Mouse (Mus musculus): ENCODE results near the gene Rpl41. TPM values are rescaled to one million over a fixed set of nuclear protein-coding genes. Genes with fewer than 3 reads are reported as not detected.

Rpl41 gene
- total and polyA plus RNA-seq, 3 experiments, result 867 to 1,598 (median 1,453) TPM

- intact Hi-C loops (cut with DNase I), result no loop called here
- Histone ChIP-seq H3K27ac (no peak overlapping the region), H3K4me1 (ENCODE audit: control insufficient read depth, insufficient read depth, low read length) (no peaks in the 10 kb centered on the region), H3K79me2 (replicated peaks; ENCODE audit: control insufficient read depth, insufficient read depth, low read length) (no peaks in the 10 kb centered on the region), H3K4me3 (no peak overlapping the region), H3K36me3 (ENCODE audit: control insufficient read depth, insufficient read depth, low read length) (no peaks in the 10 kb centered on the region), H3K27me3 (ENCODE audit: control insufficient read depth, insufficient read depth, low read length) (no peaks in the 10 kb centered on the region), H3K9ac (ENCODE audit: low read depth, low read length) (no peak overlapping the region)
- WGBS, result 59% methylated on average over 6 of the region's 6 CpGs
- no peak for DNase-seq
- no peak for TF ChIP-seq CTCF (IDR thresholded peaks at IDR 0.05)
- no peak for TF ChIP-seq EP300 (IDR thresholded peaks at IDR 0.05; ENCODE audit: insufficient read depth, low read depth, low read length)
- TF ChIP-seq POLR2A (IDR thresholded peaks at IDR 0.05; ENCODE audit: insufficient read depth, low read depth, low read length), result no peak
Observed at GRCm38 (mm10) chr10:128516677-128517076, 32.4 kb downstream of the Rpl41 start.

- whole genome bisulfite sequencing, result 81% methylated on average over 20 of the region's 20 CpGs
Observed at GRCm38 (mm10) chr10:128516029-128516428, 33.1 kb downstream of the Rpl41 start.

GRCm38 (mm10) chr10:128515044-128515443 lies 34.1 kb downstream of the Rpl41 start:
- no peak for TF ChIP-seq CTCF (IDR thresholded peaks at IDR 0.05)
- TF ChIP-seq POLR2A (IDR thresholded peaks at IDR 0.05; ENCODE audit: insufficient read depth, low read depth, low read length), result no peak
- TF ChIP-seq EP300 (IDR thresholded peaks at IDR 0.05; ENCODE audit: insufficient read depth, low read depth, low read length), result no peak
- H3K4me3 ChIP-seq, result no peak overlapping the region
- no peaks in the 10 kb centered on the region for H3K4me1 ChIP-seq (ENCODE audit: control insufficient read depth, insufficient read depth, low read length)
- H3K27ac ChIP-seq, result no peak overlapping the region
- 82% methylated on average over 4 of the region's 4 CpGs for WGBS
- DNase-seq, result no peak
- H3K27me3 ChIP-seq (ENCODE audit: control insufficient read depth, insufficient read depth, low read length), result no peaks in the 10 kb centered on the region
- no peak overlapping the region for H3K9ac ChIP-seq (ENCODE audit: low read depth, low read length)
- intact Hi-C loops (cut with DNase I), result no loop called here
- no peaks in the 10 kb centered on the region for H3K36me3 ChIP-seq (ENCODE audit: control insufficient read depth, insufficient read depth, low read length)
- no peaks in the 10 kb centered on the region for H3K79me2 ChIP-seq (replicated peaks; ENCODE audit: control insufficient read depth, insufficient read depth, low read length)

More at GRCm38 (mm10) chr10:128516029-128516428, 33.1 kb downstream of the Rpl41 start:
- no peak overlapping the region for H3K27ac ChIP-seq
- no peak for DNase-seq
- H3K36me3 ChIP-seq (ENCODE audit: control insufficient read depth, insufficient read depth, low read length), result no peaks in the 10 kb centered on the region
- H3K9ac ChIP-seq (ENCODE audit: low read depth, low read length), result no peak overlapping the region
- intact Hi-C loops (cut with DNase I), result no loop called here
- no peaks in the 10 kb centered on the region for H3K27me3 ChIP-seq (ENCODE audit: control insufficient read depth, insufficient read depth, low read length)
- H3K4me3 ChIP-seq, result no peak overlapping the region
- no peaks in the 10 kb centered on the region for H3K4me1 ChIP-seq (ENCODE audit: control insufficient read depth, insufficient read depth, low read length)
- H3K79me2 ChIP-seq (replicated peaks; ENCODE audit: control insufficient read depth, insufficient read depth, low read length), result no peaks in the 10 kb centered on the region
- TF ChIP-seq POLR2A (IDR thresholded peaks at IDR 0.05; ENCODE audit: insufficient read depth, low read depth, low read length) (no peak), EP300 (IDR thresholded peaks at IDR 0.05; ENCODE audit: insufficient read depth, low read depth, low read length) (no peak), CTCF (IDR thresholded peaks at IDR 0.05) (no peak)

GRCm38 (mm10) chr10:128511761-128512160 lies 37.3 kb downstream of the Rpl41 start:
- no peak overlapping the region for H3K27ac ChIP-seq
- intact Hi-C loops (cut with DNase I), result no loop called here
- TF ChIP-seq EP300 (IDR thresholded peaks at IDR 0.05; ENCODE audit: insufficient read depth, low read depth, low read length), result no peak
- no peak for TF ChIP-seq CTCF (IDR thresholded peaks at IDR 0.05)
- no peak for TF ChIP-seq POLR2A (IDR thresholded peaks at IDR 0.05; ENCODE audit: insufficient read depth, low read depth, low read length)
- no peaks in the 10 kb centered on the region for H3K79me2 ChIP-seq (replicated peaks; ENCODE audit: control insufficient read depth, insufficient read depth, low read length)
- H3K27me3 ChIP-seq (ENCODE audit: control insufficient read depth, insufficient read depth, low read length), result no peaks in the 10 kb centered on the region
- H3K4me3 ChIP-seq, result no peak overlapping the region
- no peak for DNase-seq
- H3K4me1 ChIP-seq (ENCODE audit: control insufficient read depth, insufficient read depth, low read length), result no peaks in the 10 kb centered on the region
- WGBS, result 90% methylated on average over 12 of the region's 12 CpGs
- no peaks in the 10 kb centered on the region for H3K36me3 ChIP-seq (ENCODE audit: control insufficient read depth, insufficient read depth, low read length)
- no peak overlapping the region for H3K9ac ChIP-seq (ENCODE audit: low read depth, low read length)

GRCm38 (mm10) chr10:128511189-128511588 lies 37.9 kb downstream of the Rpl41 start:
- H3K79me2 ChIP-seq (replicated peaks; ENCODE audit: control insufficient read depth, insufficient read depth, low read length), result no peaks in the 10 kb centered on the region
- H3K27me3 ChIP-seq (ENCODE audit: control insufficient read depth, insufficient read depth, low read length), result no peaks in the 10 kb centered on the region
- intact Hi-C loops (cut with DNase I), result no loop called here
- H3K36me3 ChIP-seq (ENCODE audit: control insufficient read depth, insufficient read depth, low read length), result no peaks in the 10 kb centered on the region
- DNase-seq, result no peak
- no peak overlapping the region for H3K4me3 ChIP-seq
- no peaks in the 10 kb centered on the region for H3K4me1 ChIP-seq (ENCODE audit: control insufficient read depth, insufficient read depth, low read length)
- no peak for TF ChIP-seq POLR2A (IDR thresholded peaks at IDR 0.05; ENCODE audit: insufficient read depth, low read depth, low read length)
- no peak for TF ChIP-seq EP300 (IDR thresholded peaks at IDR 0.05; ENCODE audit: insufficient read depth, low read depth, low read length)
- no peak for TF ChIP-seq CTCF (IDR thresholded peaks at IDR 0.05)
- WGBS, result 94% methylated on average over 9 of the region's 9 CpGs
- H3K9ac ChIP-seq (ENCODE audit: low read depth, low read length), result no peak overlapping the region
- no peak overlapping the region for H3K27ac ChIP-seq

- no peak overlapping the region for H3K4me3 ChIP-seq
- no peaks in the 10 kb centered on the region for H3K79me2 ChIP-seq (replicated peaks; ENCODE audit: control insufficient read depth, insufficient read depth, low read length)
- WGBS, result 84% methylated on average over 11 of the region's 11 CpGs
- no peaks in the 10 kb centered on the region for H3K36me3 ChIP-seq (ENCODE audit: control insufficient read depth, insufficient read depth, low read length)
- no peak for DNase-seq
- H3K27ac ChIP-seq, result no peak overlapping the region
- no peaks in the 10 kb centered on the region for H3K27me3 ChIP-seq (ENCODE audit: control insufficient read depth, insufficient read depth, low read length)
- TF ChIP-seq EP300 (IDR thresholded peaks at IDR 0.05; ENCODE audit: insufficient read depth, low read depth, low read length) (no peak), CTCF (IDR thresholded peaks at IDR 0.05) (no peak), POLR2A (IDR thresholded peaks at IDR 0.05; ENCODE audit: insufficient read depth, low read depth, low read length) (no peak)
- intact Hi-C loops (cut with DNase I), result no loop called here
- no peaks in the 10 kb centered on the region for H3K4me1 ChIP-seq (ENCODE audit: control insufficient read depth, insufficient read depth, low read length)
- H3K9ac ChIP-seq (ENCODE audit: low read depth, low read length), result no peak overlapping the region
Observed at GRCm38 (mm10) chr10:128510301-128510700, 38.8 kb downstream of the Rpl41 start.
